Mouse (Mus musculus) spleen, postnatal 14 days (tissue): ENCODE data around the gene Psme2.

Source experiments
- DNase-seq, 2 experiments: peaks; one replicate each; pipeline ENCODE4 v3.0.0; 2021 to 2022; ENCODE audit warnings: low spot score in 2 of 2

Gene Psme2

DNA sequence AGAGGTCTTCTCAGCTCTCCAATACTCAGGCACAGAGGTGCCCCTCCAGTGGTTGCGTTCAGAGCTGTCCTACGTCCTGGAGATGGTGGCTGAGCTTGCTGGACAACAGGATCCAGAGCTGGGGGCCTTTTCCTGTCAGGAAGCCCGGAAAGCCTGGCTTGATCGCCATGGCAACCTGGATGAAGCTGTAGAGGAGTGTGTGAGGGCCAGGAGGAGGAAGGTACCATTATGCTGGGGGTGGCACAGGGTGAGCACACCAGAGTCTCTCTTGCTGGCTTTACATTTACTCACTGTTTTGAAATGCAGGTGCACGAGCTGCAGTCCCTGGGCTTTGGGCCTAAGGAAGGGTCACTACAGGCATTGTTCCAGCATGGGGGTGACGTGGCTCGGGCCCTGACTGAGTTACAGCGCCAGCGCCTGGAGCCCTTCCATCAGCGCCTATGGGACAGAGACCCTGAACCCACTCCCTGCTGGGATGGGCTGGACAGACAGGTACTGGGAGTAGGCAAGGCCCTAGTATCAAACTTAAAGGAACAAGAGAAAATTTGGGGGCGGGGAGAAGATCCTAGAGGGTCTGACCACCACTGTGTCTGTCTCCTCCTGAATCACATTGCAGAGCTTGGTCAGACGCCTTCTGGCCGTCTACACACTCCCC is 5.2 kb upstream of the Psme2 start:
- DNase-seq: no peak

DNA sequence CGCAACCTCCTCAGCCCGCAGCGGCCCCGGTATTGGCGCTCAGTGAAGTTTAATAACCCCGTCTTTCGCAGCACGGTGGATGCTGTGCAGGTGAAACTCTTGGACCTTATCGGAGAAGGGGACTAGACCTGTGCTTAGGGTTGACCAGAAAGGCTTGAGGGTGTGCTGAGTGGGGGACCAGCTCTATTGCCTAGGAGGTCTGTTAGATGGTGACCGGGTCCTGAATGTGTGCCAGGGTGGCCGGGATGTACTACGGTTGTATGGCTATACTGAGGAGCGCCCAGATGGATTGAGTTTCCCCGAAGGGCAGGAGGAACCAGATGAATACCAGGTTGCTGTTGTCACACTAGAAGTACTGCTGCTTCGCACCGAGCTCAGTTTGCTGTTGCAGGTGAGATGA is 1.3 kb upstream of the Psme2 start:
- DNase-seq: no peak

DNA sequence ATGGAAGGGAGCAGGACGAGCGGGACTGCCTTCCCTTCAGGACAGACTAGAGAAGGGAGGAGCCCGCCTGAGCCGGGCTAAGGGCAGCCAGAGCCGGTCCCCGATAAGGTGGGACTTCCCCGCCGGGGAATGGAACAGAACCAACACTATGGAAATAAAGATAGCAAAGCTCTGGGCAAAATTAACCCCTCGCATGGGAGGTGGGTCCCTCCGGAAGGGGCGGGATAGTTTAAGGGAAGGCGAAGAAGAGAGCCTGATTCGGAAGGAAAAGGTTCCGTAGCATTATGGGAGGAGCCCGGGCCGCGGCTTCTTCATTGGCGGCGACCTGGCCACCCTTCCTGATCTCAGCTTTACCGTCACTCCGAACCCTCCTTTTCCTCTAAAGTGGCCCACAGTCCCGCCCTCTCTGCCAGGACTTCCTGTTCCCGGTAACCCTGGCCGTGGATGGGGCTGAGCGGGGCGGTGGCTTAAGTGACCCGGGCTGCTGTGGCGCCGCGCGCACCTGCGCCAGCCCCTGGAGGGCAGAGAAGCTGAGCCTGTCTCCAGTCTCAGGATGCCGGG is 498 bp upstream of the Psme2 start, which contains the start of gene Rnf31:
TSS of gene Rnf31 (plus strand) at position 378 of the 561 bp plus-strand sequence.
- peak; percentile 82 for DNase-seq

DNA sequence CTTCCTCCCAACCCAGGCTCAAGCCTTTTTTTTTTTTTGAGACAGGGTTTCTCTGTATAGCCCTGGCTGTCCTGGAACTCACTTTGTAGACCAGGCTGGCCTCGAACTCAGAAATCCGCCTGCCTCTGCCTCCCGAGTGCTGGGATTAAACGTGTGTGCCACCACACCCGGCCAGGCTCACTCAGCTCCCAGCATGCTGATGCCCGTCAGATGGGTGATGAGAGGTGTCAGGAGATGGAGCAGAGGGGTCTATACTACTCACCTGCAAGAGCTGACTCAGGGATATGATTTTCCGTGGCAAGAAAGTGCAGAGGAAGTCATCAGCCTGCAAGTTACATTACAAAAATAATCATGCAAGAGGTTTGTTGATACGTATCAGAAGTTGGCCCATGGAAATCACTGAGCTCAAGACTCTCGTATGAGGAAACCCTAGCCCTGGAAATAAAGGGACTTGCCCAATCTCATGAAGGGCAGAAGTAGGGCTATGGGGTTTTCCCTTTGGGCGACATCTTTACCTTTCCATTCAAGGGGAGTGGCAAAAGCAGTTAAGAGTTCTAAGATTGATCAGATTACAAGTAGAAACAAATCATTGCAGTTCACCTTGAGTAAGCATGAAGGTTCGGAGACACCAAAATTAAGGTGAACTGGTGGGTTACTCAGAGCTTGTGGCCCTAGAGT is 1.0 kb downstream of the Psme2 start:
- no peak for DNase-seq

DNA sequence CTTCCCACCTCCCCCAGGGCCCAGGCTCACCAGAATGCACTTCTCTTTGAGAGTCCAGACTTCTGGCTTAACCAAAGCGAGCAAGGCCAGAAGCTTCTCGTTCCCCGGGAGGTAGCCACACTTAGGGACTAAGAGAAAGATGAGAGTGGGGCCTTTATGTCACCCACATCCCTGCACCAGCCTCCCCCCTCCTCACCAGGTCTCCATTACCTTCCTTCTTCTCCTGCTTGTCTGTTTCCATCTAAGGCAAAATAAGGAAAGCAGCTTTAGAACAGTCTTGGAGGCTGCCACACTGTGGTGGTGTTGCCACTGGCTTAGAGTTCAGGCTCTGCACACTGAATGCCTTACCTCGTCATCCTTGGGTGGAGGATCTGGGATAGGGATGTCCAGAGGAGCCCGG is 1.6 kb downstream of the Psme2 start:
- DNase-seq: no peak

DNA sequence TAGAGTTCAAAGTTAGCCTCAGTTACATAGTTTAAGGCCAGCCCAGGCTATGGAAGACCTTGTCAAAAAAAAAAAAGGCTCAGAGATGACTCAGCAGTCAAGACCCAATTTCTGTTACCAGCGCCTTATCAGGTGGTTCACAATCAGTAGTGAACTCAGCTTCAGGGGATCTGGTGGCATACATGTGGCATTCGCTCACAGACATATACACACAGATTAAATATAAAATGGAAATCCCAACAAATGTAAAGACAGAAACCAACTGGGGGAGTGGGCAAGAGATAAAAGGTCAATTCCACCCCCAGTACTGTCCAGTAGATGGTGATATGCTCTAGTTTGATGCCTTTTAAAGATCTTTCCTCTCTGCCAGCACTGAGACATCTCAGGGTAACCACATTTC is 4.8 kb downstream of the Psme2 start:
- no peak for DNase-seq

DNA sequence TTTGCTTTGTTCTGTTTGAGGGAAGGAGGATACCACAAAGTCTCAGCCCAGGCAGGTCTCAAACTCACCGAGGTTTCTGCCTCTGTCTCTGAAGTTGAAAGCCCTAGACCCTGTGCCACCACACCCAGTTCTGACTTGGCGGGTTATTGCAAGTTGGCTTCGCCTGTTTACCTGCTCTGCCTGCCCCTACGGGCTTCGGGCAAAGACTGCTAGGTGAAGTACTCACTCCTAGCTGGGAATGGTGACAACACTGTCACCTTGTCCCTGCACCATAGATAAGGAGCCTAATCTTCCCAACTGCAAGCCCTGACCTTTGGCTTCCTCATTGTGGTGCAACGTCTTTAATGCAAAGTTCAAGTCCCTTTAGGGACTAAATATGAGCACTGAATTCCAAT is 5.3 kb downstream of the Psme2 start:
- DNase-seq: no peak

DNA sequence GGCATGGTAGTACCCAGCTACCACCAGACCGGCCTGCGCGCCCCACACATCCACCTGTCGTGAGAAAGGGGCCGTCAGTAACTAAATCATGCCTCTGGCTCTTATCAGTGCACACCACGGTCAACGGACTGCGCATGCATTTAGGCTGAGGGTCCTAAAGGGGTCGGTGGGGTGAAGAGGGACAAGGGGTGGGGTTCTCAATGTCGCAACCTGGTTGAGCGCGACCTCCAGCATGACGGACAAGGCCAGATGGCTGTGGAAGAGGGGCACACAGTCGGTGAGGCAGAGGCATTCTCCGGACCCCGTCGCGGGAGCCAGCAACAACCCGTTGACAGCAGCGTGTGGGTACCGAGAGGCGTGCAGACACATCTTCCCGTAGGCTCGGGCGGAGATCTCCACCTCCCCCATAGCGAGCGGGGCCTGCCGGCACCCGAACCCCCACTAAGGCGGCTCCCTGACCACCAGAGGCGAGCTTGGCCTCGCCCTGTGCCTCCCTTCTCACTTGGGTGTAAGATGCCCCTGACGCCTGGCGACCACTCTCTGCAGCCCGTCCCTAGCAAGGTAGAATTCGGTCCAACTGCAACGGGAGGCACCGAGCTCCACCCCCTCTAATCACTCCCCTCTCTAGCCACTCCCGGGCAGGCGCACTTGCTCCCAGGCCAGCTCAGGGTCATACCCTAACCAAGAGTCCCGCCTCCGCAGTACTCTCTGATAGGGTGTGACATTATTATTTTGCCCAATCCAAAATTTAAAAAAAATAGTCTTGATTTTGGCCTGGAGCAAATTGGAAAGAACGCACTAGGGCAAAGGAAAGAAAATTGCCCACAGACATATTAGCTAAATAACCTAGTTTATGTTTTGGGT is 6.0 kb downstream of the Psme2 start, which contains the start of gene Emc9:
TSS of gene Emc9 (minus strand) at position 601 of the 864 bp plus-strand sequence.
- DNase-seq: peak; percentile 69 to 71

DNA sequence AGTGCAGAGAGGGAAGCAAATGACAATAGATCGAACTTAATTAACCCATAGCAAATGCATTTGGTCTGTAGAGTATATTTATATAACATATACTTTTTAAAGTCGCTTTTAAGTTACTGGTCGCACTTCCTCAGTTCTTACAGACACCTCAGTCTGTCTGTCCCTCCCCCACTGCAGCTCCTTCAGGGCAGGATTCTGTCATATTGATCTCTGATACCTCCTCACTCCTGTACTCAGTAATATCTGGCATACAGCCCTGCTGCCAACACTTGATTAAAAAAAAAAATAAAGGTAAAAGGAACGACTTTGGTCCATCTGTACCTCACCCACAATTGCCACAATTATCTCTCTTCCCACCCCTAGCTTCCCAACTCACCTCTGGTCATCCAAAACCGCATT is 6.6 kb downstream of the Psme2 start:
- DNase-seq: no peak

DNA sequence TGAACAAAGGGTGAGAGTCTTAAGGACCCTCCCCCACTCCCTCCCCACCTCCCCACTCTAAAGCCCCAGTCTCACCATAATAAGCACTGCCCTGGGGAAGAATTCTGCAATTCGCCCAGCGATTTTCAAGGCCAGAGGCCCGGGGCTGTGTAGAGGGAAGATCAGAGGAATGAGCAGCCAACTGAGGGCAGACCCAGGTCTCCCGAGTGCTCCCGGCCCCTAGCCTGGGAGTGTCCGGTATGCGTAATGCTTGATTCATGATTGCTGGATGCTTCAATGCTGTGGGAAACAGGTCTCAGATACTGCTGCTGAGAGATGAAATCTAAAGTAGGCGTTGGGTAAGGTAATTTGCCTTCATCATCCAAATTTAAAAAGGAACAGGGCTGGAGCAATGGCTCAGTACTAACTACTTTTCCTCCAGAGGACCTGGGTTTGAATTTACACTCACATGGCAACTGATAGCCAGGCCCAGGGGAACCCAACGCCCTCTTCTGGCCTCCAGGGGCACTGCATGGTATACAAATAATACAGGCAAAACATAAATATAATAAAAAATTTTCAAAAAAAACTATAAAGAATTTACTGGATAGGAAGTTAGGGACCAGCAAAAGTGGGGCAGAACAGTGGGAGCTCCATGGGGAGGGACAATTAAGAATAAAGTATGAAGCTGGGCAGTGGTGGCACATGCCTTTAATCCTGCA is 8.8 kb downstream of the Psme2 start:
- DNase-seq: peak in 1 of 2 experiments; percentile 36

DNA sequence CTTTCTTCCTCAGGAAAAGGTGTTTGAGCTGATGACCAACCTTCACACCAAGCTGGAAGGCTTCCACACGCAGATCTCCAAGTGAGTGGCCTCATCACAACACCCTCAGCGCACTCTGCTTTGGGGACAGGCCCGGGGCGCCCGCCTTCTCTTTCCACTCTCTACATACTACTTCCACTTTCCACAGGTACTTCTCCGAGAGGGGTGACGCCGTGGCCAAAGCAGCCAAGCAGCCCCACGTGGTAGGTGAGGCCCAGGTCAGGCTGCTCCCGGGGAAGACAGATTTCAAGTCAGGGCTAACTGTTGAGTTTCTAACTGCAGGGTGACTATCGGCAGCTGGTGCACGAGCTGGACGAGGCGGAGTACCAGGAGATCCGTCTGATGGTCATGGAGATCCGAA is 10.2 kb downstream of the Psme2 start:
- no peak for DNase-seq

DNA sequence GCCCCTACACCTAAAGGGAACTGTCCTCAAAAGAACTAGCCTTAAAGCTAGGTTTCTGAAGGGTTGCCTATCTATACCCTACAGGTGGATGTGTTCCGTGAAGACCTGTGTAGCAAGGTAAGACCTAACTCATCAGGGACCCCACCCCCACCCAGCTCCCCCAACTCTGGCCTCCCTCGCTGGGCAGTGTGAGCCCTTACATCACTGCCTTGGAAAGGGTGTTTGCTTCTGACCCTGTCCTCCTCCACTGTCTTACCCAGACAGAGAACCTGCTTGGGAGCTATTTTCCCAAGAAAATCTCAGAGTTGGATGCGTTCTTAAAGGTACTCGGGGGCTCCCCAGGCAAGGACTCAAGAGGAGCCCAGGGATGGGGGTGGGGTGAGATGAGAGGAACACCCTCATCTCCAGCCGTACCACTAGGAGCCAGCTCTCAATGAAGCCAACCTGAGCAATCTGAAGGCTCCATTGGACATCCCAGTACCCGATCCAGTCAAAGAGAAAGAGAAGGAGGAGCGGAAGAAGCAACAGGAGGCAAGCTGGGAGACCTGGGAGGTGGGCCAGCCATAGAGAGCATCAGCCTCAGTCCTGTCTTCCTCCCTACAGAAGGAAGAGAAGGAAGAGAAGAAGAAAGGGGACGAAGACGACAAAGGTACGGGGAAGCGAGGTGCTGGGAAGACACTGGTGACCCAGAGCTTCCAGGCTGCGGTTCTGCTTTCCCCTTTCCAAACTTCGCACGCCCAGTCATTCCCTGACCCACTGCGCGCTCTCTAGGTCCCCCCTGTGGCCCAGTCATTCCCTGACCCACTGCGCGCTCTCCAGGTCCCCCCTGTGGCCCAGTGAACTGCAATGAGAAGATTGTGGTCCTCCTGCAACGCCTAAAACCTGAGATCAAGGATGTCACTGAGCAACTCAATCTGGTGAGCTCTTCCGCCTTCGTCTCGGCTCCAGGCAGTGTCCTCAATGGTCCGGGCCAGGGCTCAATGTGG is 11.1 kb downstream of the Psme2 start:
- DNase-seq: no peak

DNA sequence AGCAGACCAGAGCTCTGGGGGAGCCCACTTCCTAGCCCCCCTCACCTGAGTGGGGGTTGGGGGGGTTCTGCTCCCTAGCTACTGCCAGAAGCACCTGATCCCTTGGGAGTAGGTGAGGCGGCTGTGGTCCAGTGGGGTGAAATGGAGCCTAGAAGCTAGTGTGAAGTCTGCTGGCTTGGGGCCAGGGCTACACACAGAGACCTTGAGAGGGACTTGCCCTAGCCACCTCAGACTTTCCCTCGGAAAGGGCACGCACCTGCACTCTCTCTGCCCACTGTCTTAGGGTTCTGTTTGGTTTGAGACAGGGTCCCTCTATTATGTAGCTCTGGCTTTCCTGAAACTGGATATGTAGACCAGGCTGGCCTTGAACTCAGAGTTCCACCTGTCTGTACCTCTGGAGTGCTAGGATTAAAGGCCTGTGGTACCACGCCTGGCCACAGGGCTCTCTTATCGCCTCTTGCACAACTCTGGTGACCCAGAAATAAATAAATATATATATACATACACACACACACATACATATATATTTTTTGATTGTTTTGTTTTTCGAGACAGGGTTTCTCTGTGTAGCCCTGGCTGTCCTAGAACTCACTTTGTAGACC is 12.1 kb downstream of the Psme2 start:
- peak; percentile 31 to 46 for DNase-seq

DNA sequence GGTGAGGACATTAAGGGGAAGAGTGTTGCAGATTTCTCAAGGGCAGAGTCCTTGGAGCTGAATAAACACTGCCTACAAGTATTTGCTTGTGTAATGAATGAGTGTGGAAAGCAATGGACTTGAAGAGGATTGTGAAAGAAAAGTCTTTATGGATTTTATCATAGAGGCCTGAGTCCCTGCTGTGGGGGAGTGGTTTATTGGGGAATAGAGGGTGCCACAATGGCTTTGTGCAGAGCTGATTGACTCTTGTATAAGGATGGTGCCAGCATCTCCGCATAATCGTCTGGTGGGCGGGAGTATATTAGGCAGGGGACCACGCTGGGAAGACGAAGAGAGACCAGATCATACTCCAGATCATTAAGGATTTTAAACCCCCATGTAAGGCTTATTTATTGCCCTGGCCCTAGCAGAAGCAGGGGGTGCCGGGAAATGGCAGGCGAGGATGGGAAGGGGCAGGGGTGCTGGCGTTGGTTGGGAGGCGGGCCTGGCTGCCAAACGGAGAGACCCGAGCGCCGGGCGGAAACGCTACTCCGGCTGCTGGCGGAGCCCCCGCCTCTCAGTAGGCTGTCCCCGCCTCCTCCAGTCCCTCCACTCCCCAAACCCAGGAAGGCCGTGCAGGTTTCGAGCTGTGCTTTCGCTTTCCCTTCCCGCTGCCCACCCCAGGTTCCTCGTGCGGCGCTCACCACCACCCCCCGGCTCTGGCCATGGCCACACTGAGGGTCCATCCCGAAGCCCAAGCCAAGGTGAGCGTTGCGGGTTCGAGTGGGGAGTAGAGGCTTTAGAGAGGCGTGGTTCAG is 12.8 kb downstream of the Psme2 start, which contains the start of gene Psme1:
TSS of gene Psme1 (plus strand) at position 253 of the 797 bp plus-strand sequence.
- peak; percentile 61 to 68 for DNase-seq

DNA sequence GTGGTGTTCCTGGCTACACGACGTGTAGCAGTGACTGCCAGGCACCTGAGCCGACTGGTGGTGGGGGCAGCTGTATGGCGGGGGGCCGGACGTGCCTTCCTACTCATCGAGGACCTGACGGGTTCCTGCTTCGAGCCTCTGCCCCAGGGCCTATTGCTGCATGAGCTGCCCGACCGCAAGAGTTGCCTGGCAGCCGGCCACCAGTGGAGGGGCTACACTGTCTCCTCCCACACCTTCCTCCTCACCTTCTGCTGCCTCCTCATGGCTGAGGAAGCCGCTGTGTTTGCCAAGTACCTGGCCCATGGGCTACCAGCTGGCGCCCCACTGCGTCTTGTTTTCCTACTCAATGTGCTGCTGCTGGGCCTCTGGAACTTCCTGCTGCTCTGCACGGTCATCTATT is 14.5 kb downstream of the Psme2 start:
- DNase-seq: no peak

DNA sequence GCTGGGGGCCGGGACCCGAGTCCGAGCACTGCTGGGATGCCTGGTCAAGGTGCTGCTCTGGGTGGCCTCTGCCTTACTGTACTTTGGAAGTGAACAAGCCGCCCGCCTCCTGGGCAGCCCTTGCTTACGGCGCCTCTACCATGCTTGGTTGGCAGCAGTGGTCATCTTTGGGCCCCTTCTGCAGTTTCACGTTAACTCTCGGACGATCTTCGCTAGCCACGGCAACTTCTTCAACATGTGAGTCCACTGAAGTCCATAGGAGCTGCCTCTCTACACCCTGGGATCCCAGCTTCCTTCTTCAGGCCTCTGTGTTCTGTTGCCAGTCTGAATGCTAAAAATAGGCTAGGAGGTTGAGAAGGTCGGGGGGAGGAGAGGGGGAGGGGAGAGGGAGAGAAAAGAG is 15.2 kb downstream of the Psme2 start:
- DNase-seq: no peak

DNA sequence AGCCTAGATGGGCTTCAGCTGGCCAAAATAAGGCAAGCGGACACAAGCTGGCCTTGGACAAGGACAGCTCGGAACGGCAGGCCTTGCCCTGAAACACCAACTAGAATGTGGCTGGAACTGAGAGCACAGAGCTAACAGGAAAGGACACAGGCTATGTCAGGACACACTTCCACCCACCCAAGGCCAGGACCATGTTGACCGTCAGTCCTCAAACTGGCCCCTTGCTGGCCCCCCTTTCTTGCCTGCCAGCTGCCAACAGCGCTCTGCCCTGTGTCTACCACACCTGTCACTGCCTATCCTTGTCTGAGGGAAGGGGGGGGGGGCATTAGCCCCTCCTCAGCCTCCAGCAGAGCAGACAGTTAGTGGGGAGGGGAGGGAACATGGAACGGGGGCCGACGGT is 15.6 kb downstream of the Psme2 start, which contains the start of gene Fitm1:
TSS of gene Fitm1 (plus strand) at position 316 of the 400 bp plus-strand sequence.
- DNase-seq: no peak

DNA sequence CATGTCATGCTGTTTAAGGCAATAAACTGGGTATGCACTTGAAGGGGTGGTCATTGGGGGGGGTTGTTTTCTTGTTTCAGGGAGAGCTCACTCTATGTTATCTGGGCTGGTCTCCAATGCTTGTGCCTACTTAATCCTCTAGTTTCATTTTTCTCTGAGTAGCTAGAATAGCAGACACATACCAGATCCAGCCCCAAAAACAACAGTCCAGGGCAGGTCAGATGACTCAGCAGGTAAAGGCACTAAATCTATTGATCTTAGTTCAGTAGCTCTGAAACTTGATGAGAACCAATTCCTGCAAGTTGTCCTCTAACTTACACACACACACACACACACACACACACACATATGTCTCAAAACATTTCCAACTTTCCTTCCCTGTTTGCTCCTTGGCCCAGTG is 19.2 kb downstream of the Psme2 start:
- DNase-seq: no peak

DNA sequence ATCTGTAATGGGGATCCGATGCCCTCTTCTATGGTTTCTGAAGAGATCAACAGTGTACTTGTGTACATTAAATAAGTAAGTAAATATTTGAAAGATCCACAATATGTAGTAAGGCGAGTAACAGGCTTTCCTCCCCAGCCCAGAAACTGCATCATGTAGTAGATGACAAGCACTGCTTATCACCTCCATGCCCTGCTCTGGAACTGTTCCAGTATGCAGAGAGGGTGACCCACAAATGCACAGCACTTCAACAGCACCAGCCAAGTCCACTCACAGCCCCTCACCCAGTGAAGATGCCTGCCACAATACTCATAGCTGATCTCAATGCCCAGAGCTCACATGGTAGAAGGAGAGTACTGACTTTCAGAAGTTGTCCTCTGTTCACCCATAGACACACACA is 20.3 kb downstream of the Psme2 start:
- DNase-seq: no peak
